Mouse (Mus musculus): ENCODE measurements around the gene Akr1c21.
"Not testable (repeated sequence)": the region's sequence is repeated elsewhere in the genome, so short reads cannot be mapped to it uniquely, and the experiment has no call there.

The Akr1c21 gene

DNA sequence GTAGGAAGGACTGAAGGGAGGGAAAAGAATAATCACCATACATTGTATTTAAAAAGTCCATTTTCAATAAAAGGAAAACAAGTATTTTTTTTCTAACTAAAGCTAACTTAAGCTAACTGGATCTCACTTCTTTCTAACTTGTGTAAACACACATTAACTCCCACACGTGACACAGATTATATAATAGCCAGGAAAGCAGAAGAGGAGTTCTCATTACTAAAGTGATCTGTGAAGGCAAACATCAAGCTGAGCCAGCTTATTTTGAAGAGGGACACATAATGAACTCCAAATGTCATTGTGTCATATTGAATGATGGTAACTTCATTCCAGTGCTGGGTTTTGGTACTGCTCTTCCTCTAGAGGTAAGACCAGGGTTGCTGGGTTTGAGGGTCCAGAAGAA lies at the start of gene Akr1c21:
Akr1c21 (plus strand) TSS at position 205 of the 400 bp plus-strand sequence.
- no peak for DNase-seq (ENCODE audit: low spot score)

DNA sequence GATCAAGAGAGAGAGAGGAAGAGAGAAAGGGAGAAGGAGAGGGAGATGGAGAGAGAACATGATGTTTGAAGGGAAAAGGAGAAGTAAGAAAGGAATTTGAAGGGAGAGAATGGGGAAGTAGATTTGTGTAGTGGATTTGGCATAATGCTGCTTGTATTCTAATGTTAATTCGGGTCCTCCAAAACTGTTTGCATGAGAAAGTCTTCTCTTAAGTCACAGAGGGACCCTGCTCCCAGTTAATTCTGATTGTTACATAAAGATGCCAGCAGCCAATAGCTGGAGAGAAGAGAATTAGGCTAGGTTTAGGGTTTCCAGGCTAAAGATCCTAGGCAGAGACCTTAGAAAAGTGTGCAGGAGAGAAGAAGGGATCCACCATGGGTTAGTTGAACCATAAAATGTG lies 14.7 kb upstream of the Akr1c21 start:
- no peak for DNase-seq (ENCODE audit: low spot score)

DNA sequence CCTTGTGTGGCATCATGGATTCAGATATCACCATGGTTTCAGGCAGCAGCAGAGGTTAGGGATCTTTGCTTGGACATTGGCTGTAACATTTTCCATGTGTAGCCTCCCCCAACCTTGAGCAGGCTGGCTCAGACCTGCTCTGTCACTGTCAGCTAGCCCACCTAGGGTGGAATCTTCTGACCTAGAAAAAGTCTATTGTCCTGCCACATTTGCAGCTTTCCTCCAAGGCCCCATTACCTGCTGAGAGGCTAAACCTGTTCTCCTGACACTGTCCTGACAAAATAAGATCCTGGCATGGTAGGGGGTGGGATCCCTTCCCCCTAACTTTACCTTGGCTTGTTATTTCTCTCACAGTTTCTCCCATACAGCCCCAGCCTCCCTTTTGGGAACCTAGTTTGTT lies 13.4 kb upstream of the Akr1c21 start:
- DNase-seq (ENCODE audit: low spot score): no peak

DNA sequence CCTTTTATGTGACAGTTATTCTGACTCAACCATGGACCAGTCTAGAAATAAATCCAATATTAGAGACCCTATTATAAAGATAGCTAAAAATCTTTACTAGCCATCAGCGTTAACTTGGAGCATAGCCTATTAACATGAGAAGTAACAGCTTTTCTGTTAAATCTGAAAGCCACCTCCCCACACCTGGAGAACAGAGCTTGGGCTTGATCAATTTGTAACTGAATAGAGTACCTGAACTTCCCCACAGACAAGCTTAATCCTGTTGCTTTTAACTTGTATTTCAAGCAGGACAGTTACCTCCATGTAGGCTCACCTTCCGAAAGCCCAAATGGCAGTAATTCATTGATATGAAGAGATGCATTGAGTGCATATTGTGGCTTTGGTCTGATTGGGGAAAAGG lies 7.9 kb upstream of the Akr1c21 start:
- DNase-seq (ENCODE audit: low spot score): no peak

DNA sequence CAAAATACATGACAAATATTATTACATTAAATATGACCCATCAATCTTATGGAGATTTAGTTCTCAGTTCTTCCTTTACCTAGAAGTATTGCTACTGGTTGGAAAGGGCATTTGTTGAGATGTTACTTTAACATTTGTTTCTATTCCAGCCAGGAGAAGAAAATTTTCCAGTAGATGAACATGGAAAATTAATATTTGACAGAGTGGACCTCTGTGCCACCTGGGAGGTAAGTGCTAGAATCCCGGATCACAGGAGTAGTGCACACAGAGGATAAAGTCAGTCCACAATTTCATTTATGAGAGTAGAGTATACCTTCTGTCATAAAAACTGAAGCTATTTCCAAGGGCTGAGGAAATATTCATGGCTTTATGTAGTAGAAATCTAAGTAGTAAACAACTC lies 3.0 kb downstream of the Akr1c21 start:
- DNase-seq (ENCODE audit: low spot score): no peak

DNA sequence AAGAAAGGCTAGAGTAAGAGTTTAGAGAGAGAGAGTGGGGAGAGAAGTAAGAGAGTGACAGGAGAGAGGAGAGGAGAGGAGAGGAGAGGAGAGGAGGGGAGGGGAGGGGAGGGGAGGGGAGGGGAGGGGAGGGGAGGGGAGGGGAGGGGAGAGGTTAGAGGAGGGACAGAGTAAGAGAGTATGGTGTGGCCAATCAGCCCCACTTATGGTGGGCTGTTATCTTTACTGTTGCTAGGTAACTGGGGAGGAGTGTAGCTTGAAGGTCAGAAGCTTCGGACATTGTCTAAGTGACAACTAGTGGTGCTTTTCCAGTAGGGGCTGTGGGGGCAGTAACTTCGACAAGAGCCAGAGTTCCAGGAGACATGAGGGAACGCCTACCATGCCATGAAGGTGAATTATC lies 29.6 kb downstream of the Akr1c21 start:
- not testable (repeated sequence) for DNase-seq (ENCODE audit: low spot score)

DNA sequence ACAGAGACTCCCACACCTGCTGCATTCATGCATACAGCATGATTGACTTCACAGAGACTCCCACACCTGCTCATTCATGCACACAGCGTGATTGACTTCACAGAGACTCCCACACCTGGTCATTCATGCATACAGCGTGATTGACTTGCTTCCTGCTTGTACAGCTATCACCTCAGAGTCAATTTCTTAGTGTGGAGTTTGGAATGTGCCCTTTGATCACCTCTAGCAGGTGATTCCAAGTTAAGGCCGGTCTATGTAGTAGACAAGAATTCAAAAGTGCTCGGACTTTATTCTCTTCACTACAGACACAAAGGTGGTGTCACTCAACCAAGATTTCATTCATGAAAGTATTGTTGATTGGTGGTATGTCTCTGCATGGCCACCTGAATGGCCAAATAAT lies 32.9 kb downstream of the Akr1c21 start:
- DNase-seq (ENCODE audit: low spot score): no peak

DNA sequence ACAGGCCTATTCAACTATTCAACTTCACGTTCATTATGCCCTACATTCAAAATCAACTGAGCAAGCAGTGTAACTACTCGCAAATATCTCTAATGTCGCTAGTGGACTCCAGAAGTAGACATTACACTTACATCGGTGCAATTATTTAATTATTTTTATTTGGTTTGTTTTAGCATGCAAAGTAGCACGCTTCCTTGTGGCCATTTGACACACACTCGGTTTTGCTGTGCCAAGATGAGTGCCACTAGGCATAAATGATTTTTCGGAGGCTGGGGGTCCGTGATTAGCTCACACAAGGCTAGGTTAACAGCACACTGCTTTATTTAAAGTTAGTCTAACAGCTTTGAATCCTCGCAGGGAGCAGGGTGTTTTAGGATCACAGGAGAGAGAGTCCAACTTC lies 34.7 kb downstream of the Akr1c21 start:
- DNase-seq (ENCODE audit: low spot score): no peak

DNA sequence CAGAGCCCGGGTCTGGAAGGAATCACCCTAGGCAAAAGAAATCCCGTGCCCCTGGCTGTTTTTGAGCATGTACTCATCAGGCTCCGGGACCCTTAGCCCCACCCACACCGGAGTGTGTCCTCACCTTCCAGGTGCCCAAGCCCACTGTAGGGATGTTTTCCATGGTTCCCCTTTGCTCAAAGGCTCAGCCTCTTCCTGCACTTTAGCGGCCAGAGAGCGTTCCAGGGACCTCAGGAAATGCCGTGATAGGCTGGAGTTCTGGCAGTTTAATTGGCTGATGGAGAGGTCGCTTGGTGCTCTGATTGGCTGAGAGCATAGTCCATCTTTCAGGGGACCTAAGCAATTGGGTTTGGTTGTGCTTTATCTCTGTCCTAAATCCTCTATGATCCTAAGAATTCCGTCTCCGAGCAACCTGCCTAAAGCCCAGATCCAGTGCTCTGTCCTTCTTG lies 35.1 kb downstream of the Akr1c21 start, which contains the start of gene Akr1e1:
Akr1e1 (minus strand) TSS at position 214 of the 449 bp plus-strand sequence.
- peak; percentile 50 for DNase-seq (ENCODE audit: low spot score)

DNA sequence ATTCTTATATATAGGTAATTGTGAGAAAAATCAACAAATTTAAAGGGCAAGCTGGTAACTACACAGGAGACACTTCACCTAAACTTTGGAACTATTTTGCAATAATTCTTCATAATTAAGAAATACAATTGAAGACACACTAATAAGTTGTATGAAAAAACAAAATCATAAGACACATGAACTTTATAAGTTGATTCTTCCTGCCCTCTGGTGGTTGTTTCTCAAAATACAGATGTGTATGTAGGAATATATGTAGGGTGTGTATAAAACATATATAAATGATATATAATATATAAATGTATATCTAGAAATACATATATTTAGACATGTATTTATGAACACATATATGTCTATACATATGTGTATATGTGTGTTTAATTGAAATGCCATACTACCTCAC lies 37.0 kb downstream of the Akr1c21 start:
- DNase-seq (ENCODE audit: low spot score): no peak

Data from T-cell, adult 2 months (primary cell).